Mouse (Mus musculus) heart, postnatal 4 days (tissue): Measurements from ENCODE around the gene Hsph1. TPM values are rescaled to one million over a fixed set of nuclear protein-coding genes. Genes with fewer than 3 reads are reported as not detected.

Source experiments
- DNase-seq: peaks from one replicate; pipeline ENCODE4 v3.0.0; 2021
- total RNA-seq, 2 experiments: library from RNA; stranded (reverse); gene quantifications; 2 replicates each; pipeline ENCODE4 v1.2.3; 2021

Gene Hsph1
- total RNA-seq, 2 experiments from 2014 or later = 16.7 to 19.0 TPM

DNA sequence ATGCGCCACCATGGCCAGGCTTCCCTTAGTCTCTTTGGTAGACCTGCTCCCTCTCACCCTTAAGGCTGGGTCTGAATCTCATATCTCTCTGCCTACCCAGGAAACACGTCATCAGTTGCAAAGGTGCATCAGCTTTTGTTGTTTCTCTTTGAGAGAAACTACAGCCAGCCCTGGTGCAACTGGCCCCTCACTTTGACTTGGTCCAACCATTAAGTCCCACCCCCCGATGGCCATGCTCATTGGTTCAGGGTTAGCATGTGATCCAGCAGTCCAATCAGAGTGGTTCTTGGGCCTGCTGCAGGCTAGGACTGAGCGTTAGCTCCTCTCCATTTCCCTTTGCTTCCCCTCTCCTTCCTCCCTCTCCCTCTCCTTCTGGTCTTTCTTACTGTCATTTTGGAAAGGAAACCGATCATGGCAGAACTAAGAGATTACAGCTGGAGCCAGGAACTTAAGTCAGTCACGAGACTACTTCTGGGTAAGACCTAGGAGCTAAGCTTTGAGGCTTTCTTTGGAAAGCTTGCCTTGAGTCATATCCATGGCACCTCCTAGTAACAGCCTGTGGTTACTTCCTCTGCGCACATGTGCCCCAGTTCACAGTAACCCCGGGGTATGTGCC, 5.2 kb upstream of the Hsph1 start:
- DNase-seq = no peak

GRCm38 (mm10) chr5:149637306-149637705, 1.1 kb upstream of the Hsph1 start:
- DNase-seq = no peak

GRCm38 (mm10) chr5:149635556-149635955, 620 bp downstream of the Hsph1 start:
- no peak for DNase-seq

- DNase-seq = no peak
These were observed 1.7 kb downstream of the Hsph1 start for GRCm38 (mm10) chr5:149634409-149635035.

DNA sequence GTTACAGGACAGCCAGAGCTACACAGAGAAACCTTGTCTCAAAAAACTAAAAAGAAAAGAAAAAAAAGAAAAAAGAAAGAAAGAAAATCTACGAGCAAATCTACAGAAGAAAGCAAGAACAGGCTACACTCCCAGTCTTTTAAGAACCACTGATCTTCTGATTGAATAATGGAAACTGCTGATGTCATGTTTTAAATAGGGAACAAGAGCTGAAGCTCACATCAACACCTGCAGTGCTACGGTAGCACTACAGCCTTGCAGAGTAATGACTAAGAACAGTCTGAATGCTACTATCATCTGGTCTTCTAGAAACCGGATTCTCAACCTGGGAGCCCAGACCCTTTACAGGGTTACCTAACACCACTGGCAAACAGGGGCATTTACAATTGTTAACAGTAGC, 10.6 kb downstream of the Hsph1 start:
- DNase-seq = no peak

- DNase-seq = no peak
These were observed 12.1 kb downstream of the Hsph1 start for GRCm38 (mm10) chr5:149623815-149624675.

DNA sequence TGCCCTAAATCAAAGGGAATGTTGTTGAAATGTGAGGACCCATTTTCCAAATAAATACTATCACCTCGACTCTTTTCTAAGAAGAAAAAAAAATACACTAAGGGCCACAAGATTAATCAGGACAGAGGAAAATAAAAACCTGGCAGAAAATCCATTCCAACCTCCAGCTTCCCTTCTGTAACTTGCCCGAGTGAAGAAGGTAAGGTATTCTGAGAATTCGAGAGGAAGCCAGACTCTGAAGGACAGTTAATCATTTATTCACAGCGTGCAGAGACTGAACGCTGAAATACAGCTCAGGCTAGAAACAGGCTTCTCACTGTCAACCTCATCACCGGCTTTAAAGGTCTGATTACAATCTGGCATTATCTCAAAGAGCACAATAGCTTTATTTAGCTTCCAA, 13.5 kb downstream of the Hsph1 start:
- no peak for DNase-seq

DNA sequence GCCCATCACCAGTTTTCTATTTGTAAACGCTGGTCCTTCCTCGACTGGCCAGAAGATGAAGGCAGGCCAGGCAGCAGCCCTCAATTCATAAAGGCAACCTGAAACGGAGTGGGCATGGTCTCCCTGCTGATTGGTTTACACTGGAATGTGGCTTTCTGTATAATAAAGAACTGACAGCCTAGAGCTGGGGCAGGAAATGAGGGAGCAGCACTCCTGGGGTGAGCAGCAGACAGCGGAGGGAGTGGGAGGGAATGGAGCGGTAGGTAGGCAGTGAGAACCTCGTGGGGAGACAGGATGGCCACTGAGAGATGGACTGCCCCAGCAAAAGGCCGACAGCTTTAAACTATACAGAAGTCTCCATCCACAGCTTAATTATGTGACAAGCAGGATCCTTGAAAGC, 14.0 kb downstream of the Hsph1 start:
- no peak for DNase-seq

DNA sequence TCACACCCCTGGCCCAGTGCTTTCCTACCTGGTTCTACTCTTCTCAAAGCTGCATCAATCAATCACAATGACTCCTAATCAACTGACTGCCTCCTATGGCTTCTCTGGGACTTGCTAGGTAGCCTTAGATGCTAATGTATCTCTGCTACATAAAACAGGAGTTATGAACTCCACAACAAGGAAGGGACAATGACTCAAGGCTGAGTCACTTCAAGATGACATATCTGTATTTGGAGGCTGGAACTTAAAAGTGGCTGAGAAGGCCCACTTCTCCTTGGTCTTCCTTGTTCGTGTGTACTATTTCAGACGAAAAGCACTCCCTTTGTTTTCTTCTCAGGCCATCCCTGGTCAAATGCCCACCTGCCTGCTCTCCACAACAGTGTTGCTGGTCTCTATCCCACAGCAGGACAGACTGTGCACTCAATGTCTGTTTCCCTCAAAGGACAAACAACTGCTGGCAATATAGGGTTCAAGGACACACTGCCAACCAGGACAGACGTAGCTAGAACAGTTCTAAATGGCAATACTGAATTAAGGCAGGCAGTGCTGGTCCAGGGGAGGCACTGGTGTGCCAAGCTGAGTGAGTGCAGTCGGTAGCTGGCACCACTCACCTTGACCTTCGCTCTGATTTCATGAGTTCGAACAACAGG, 18.3 kb downstream of the Hsph1 start:
- DNase-seq = no peak

- no peak for DNase-seq
These were observed 19.4 kb downstream of the Hsph1 start for GRCm38 (mm10) chr5:149616817-149617216.

- no peak for DNase-seq
These were observed 20.0 kb downstream of the Hsph1 start for GRCm38 (mm10) chr5:149616138-149616537.

GRCm38 (mm10) chr5:149612740-149613139, 23.4 kb downstream of the Hsph1 start:
- DNase-seq = no peak

GRCm38 (mm10) chr5:149612165-149612518, 24.0 kb downstream of the Hsph1 start:
- no peak for DNase-seq

DNA sequence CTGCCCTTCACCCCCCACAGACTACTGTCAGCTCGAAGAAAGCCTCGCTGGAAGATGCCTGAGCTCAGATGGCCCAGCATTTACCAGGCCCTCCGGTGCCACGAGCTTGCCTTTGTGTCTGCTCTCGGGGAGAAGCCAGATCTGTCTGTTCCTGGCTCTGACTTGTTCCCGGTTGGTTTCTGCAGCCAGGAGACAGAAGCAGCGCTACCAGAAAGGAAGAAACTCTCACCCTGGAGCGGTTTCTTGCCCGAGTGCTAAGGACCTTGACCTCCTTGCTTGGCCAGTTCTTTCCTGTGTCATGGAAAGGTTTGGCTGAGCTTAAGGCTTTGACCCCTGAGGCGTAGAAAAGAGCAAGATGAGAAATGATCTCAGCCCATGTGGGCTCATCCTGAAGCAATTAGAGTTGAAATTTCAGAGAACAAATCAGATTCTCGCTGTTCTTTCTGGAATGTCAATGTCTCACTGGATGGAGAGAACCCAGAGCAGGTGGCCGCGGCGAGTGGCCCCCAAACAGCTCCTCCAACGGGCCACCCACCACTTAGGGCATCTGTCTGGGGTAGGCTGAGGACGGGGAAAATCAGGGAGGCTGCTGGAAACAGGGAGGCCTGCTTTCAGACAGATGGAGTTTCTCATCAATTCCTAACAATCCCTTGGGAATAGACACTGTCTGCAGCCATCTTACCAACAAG, 24.6 kb downstream of the Hsph1 start:
- no peak for DNase-seq

DNA sequence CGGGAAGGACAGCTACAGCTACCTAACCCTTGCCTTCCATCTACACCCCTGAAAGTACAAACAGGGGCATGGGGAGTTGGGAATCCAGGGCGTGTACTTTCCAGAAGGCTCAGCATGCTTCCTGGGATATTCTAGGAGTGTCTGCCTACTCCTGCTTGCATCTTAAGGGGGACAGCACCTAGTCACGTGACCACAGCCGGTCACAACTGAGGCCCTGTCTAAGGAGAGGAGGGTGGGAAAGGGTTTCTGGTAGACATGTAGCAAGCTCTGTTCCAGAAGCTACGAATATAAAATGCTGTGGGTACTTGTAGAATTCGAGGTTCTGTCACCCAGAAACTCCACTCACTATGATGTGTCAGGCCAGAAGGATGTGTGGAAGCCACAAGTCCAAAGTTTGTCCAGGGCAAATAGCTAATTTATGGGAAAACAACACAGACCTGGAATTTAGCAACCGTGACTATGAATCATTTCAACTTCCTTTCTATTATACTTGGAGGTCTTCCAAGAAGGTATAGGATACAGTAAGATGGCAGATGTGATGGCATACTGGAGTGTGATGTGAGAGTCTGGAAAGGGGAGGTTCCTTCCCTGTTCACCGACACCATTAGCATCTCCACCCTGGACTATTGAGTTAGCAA, 29.0 kb downstream of the Hsph1 start:
- DNase-seq = no peak

- no peak for DNase-seq
These were observed 32.9 kb downstream of the Hsph1 start for GRCm38 (mm10) chr5:149603241-149603640.

- DNase-seq = no peak
These were observed 34.2 kb downstream of the Hsph1 start for GRCm38 (mm10) chr5:149601996-149602395.

DNA sequence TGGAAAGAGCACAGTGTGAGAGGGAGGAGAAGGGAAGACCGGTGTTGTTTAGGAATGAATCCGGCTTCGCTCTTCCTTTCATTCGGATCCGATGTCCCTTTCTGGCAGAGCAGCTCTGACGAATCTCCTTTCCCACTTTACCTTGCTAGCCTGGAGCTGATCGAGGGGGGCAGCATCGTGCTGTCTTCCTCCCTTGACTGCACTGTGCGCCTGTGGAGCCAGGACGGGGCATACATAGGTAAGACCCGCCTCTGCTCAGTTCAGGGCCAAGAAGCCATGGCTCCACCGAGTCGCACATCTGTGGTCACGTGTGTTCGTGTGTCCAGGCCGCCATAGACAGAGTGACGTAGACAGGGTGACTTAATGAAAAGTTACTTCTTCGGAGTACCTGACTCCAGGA, 38.8 kb downstream of the Hsph1 start:
- no peak for DNase-seq

DNA sequence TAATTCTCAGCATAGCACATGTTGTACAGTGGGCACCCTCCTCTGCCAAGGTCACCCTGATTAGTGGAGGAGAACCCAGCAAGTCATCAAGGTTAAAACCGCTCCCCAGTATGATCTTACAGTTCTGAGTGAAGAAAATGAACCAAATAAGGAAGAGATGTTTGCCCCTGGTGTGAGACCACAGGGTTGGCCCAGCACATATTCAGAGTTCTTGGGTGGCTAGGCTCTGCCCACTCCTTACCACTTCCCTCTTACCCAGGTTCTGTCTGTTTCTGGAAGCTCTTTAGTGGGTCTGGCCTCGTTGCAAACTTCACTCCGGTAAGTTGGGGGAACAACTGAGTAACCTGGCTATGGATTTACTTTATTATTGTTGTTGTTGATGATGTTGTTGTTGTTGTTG, 42.0 kb downstream of the Hsph1 start:
- DNase-seq = no peak

- DNase-seq = no peak
These were observed 46.2 kb downstream of the Hsph1 start for GRCm38 (mm10) chr5:149589932-149590331.

DNA sequence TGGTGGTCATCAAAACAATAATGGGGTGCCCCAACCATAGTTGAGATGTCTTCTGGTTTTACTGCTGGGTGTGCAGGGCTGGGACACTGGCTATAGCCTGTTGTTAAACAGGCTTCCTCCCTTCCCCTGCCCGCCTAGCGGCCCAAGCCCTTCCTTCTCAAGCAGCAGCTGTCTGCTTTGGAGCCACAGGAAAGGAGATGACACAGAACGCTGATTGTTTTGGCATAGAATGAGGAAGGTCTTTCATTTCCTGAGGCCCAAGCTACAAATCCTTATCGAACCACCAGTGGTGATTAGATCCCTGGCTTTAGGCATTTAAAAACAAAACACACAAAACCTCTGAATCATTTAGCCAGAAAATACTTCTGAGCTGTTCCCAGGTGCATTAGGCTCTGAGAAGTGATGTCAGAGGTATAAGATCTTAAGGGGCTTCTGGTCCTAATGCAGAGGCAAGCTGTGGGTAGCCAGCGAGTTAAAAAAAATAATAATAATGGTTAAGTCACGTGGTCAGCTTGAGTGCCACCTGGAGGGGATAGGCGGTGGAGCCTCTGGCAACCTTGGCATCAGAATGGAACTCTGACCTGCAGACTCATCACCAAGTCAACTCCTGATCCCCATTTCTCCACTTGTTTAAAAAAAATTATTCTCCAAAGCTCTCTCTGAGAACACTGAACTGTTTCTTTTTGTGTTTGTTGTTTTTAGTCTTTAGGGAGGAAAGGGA, 47.2 kb downstream of the Hsph1 start:
- DNase-seq = peak; percentile 40
